Mouse (Mus musculus) E14TG2a.4 (cell line): ENCODE measurements around the gene Ms4a10.

ENCODE experiments used
- H3K27me3 ChIP-seq: 2 replicates; pipeline ENCODE4 v1.6.1; 2014; ENCODE audit warnings: low read length, control low read depth; ENCODE audit not compliant: insufficient read depth
- H3K36me3 ChIP-seq: 2 replicates; pipeline ENCODE4 v1.6.1; 2014; ENCODE audit warnings: low read length, control low read depth; ENCODE audit not compliant: insufficient read depth
- H3K4me1 ChIP-seq: replicated peaks from 2 replicates; pipeline ENCODE4 v1.6.1; 2014; ENCODE audit warnings: low read depth, low read length, control low read depth
- H3K4me3 ChIP-seq: replicated peaks from 2 replicates; pipeline ENCODE4 v1.5.1; 2014; ENCODE audit warnings: mild to moderate bottlenecking, low read length
- H3K9me3 ChIP-seq: 2 replicates; pipeline ENCODE4 v1.6.1; 2014; ENCODE audit warnings: low read length, control low read depth
- CTCF ChIP-seq: conservative IDR thresholded peaks from 2 replicates; pipeline ENCODE4 v1.5.1; 2014; ENCODE audit warnings: low read length
- NANOG ChIP-seq: IDR thresholded peaks from 2 replicates; pipeline ENCODE4 v1.6.1; 2014; ENCODE audit warnings: borderline replicate concordance, low read length, mixed read lengths
- POU5F1 ChIP-seq: IDR thresholded peaks from 2 replicates; pipeline ENCODE4 v1.6.1; 2014; ENCODE audit warnings: low read length, borderline replicate concordance

Gene Ms4a10

GRCm38 (mm10) chr19:10920532-10920931 lies 53.9 kb downstream of the Ms4a10 start, which contains the start of gene Zp1:
Gene Zp1, minus strand, starts transcription at chr19:10920632.
- Histone ChIP-seq H3K36me3 (no peaks in the 10 kb centered on the region), H3K4me1 (peaks cover 31% of the 10 kb centered on the region), H3K9me3 (no peaks in the 10 kb centered on the region), H3K4me3 (no peak within 1 kb of the TSS), H3K27me3 (peaks cover 15% of the 10 kb centered on the region)
- no peak for TF ChIP-seq NANOG
- no peak for TF ChIP-seq POU5F1
- no peak for TF ChIP-seq CTCF

- no peak for TF ChIP-seq POU5F1
- TF ChIP-seq CTCF: no peak
- TF ChIP-seq NANOG: no peak
- Histone ChIP-seq H3K27me3 (peaks cover 15% of the 10 kb centered on the region), H3K36me3 (no peaks in the 10 kb centered on the region), H3K4me1 (peaks cover 34% of the 10 kb centered on the region), H3K4me3 (no peak overlapping the region), H3K9me3 (no peaks in the 10 kb centered on the region)
These were observed 56.0 kb downstream of the Ms4a10 start for GRCm38 (mm10) chr19:10918321-10918991.

GRCm38 (mm10) chr19:10916506-10916905 lies 58.0 kb downstream of the Ms4a10 start:
- Histone ChIP-seq H3K27me3 (peaks cover 15% of the 10 kb centered on the region), H3K36me3 (no peaks in the 10 kb centered on the region), H3K4me1 (peaks cover 34% of the 10 kb centered on the region), H3K4me3 (no peak overlapping the region), H3K9me3 (no peaks in the 10 kb centered on the region)
- TF ChIP-seq CTCF (no peak), POU5F1 (no peak), NANOG (no peak)

GRCm38 (mm10) chr19:10914870-10915269 lies 59.6 kb downstream of the Ms4a10 start:
- H3K4me1 ChIP-seq: peaks cover 24% of the 10 kb centered on the region
- no peaks in the 10 kb centered on the region for H3K36me3 ChIP-seq
- no peaks in the 10 kb centered on the region for H3K9me3 ChIP-seq
- TF ChIP-seq POU5F1: no peak
- TF ChIP-seq NANOG: no peak
- no peak for TF ChIP-seq CTCF
- H3K27me3 ChIP-seq: peaks cover 11% of the 10 kb centered on the region
- no peak overlapping the region for H3K4me3 ChIP-seq

- peaks cover 4% of the 10 kb centered on the region for H3K36me3 ChIP-seq
- no peak for TF ChIP-seq POU5F1
- no peak for TF ChIP-seq CTCF
- TF ChIP-seq NANOG: no peak
- H3K4me3 ChIP-seq: no peak overlapping the region
- no peaks in the 10 kb centered on the region for H3K9me3 ChIP-seq
- H3K4me1 ChIP-seq: peaks cover 18% of the 10 kb centered on the region
- peaks cover 11% of the 10 kb centered on the region for H3K27me3 ChIP-seq
These were observed 60.2 kb downstream of the Ms4a10 start for GRCm38 (mm10) chr19:10914291-10914690.
